Mouse (Mus musculus): ENCODE data around the gene Ecel1.
A peak's percentile ranks its signal among the peaks of the same experiment; 100 is the strongest.

Ecel1 gene

GRCm38 (mm10) chr1:87156199-87156587 is at the start of gene Ecel1:
Gene Ecel1 (minus strand): TSS chr1:87156521.
- DNase-seq (ENCODE audit: low spot score): no peak

DNA sequence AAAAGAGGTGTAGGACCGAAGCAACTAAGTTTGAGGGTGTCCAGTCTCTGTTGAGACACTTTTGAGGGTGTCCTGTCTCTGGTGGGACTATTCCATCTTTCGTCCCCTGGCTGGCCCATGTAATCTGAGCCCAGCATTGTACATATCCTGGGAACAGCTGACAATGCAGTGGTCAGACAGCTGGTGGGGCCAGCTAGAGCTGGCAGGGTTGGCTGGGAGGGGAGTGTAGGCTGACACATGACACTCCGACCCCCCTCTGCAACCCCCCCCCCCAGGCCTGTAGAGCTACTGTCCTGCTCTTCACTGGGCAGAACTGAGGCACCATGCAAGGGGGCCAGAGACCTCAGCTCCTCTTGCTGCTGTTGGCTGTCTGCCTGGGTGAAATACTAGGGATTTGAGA is 49.2 kb upstream of the Ecel1 start:
- DNase-seq (ENCODE audit: low spot score): no peak

DNA sequence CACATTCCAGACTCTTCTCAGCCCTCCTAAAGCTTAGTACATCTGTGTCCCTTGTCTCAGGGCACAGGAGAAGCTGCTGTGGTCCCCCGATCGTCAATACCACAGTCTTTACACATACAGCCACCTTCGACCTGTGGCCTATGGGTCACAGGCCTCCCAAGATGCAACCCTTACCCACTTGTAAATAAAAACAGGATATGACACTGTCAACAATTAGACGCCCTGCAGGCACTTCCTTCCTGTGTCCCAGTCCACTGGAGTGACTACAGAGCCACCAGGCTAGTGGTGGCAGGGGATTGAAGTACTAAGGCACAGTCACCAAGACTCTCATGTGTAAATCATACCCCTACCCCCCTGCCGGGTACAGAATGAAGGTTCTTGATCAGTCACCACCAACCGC is 48.7 kb upstream of the Ecel1 start:
- DNase-seq (ENCODE audit: low spot score): no peak

- no peak for DNase-seq (ENCODE audit: low spot score)
These were observed 48.1 kb upstream of the Ecel1 start, which contains the start of gene Chrng for GRCm38 (mm10) chr1:87204465-87204864. Gene Chrng (plus strand): TSS chr1:87204657.

- DNase-seq (ENCODE audit: low spot score): no peak
These were observed 47.5 kb upstream of the Ecel1 start for GRCm38 (mm10) chr1:87203779-87204178.

- DNase-seq (ENCODE audit: low spot score): no peak
These were observed 45.5 kb upstream of the Ecel1 start for GRCm38 (mm10) chr1:87201848-87202247.

DNA sequence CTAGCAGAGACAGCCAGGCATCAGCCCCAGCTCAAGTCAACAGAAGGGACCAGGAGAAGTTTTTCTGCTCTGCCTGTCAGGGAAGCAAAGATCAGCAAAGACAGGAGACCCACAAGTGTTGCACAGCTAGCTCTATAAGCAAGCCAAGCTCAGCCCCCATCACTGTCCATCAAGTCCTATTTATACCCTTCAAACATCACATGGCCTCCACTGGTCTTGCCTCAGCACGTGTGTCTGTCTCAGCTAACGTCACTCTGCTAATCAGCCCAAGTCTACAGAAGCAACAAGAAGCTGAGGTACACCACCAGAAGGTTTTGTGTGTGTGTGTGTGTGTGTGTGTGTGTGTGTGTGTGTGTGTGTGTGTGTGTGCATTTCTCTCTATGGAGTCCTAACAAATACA is 44.5 kb upstream of the Ecel1 start:
- no peak for DNase-seq (ENCODE audit: low spot score)

- no peak for DNase-seq (ENCODE audit: low spot score)
These were observed 42.1 kb upstream of the Ecel1 start for GRCm38 (mm10) chr1:87198119-87199065.

GRCm38 (mm10) chr1:87197296-87197695 is 41.0 kb upstream of the Ecel1 start:
- DNase-seq (ENCODE audit: low spot score): no peak

DNA sequence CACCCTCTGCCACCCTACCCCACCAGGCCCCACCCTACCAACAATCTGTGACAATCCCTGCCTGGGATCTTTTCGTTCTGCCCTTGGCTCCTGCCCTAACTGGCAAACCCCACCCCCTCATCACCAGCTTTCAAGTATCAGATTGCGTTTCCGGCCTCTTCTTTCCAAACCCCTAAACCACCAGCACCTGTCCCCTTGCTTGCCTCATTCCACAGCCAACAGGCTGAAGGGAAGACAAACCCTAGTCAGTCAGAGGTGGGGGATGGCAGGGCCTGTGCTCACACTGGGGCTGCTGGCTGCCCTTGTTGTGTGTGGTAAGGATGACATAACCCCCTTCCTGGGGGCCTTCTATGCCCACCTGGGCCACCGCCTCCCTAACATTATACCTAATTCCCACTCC is 34.1 kb upstream of the Ecel1 start, which contains the start of gene Chrnd:
Chrnd (plus strand) TSS at position 179 of the 400 bp plus-strand sequence.
- DNase-seq (ENCODE audit: low spot score): no peak

GRCm38 (mm10) chr1:87187037-87187355 is 30.7 kb upstream of the Ecel1 start:
- DNase-seq (ENCODE audit: low spot score): peak; percentile 93

- no peak for DNase-seq (ENCODE audit: low spot score)
These were observed 30.1 kb upstream of the Ecel1 start for GRCm38 (mm10) chr1:87186261-87187036.

DNA sequence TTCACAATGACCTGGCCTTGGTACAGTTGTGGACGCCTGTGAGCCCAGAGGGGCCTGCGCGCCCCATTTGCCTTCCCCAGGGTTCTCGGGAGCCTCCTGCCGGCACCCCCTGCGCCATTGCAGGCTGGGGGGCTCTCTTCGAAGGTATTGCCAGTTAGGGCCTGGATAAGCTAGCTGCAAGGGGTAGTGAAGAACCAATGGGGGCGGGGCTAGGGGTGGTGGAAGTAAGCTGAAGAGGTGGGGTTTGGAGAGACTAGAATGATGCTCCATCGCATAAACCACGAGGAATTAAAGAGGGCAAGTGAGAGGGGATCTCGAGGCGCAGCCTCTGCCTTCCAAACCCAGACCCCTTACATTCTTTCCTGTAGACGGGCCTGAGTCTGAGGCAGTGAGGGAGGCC is 29.2 kb upstream of the Ecel1 start:
- no peak for DNase-seq (ENCODE audit: low spot score)

GRCm38 (mm10) chr1:87184751-87185139 is 28.4 kb upstream of the Ecel1 start:
- peak; percentile 85 for DNase-seq (ENCODE audit: low spot score)

GRCm38 (mm10) chr1:87183998-87184750 is 27.9 kb upstream of the Ecel1 start:
- DNase-seq (ENCODE audit: low spot score): no peak

DNA sequence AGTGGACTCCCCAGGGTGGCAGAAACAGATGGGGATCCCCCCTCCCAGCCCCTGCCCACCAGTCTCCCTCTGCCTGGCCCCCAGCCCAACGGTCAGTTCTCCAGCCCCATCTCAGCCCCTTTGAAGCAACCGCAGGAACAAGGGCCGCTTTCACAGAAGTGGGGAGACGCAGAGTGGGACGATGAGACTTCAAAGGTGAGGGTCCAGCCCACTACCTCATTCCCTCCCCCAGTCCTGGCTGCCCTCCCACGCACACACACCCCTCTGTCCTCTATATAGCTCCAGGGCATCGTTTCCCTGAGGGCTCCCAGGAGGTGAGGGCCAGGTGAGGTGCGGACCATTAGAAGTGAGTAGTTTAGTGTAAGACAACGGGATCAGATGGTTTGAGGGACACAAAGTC is 26.7 kb upstream of the Ecel1 start, which contains the start of gene Prss56:
Prss56 (plus strand) TSS at position 301 of the 400 bp plus-strand sequence.
- DNase-seq (ENCODE audit: low spot score): no peak

GRCm38 (mm10) chr1:87180896-87181295 is 24.6 kb upstream of the Ecel1 start:
- no peak for DNase-seq (ENCODE audit: low spot score)

DNA sequence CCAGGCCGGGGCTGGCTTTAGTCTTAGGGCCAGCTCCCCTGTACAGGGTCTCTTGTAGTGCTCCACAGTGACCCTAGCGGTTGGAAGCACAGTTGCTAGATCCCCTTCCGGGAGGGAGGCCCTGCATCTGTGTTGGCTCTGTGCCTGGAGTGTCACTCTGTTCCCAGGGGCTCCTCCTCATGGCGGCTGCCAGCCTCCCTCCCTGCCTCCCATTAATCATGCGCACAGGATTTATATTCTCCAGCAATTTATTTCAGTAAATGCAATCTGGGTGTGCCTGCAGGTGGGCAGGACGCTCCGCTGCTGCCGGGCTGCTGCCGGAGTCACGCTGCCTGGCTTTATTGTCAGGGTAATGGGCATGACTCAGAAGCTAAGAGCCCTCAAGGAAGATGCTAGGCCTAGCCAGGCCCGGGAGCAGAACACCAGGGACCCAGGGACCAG is 19.6 kb upstream of the Ecel1 start:
- peak; percentile 77 for DNase-seq (ENCODE audit: low spot score)

DNA sequence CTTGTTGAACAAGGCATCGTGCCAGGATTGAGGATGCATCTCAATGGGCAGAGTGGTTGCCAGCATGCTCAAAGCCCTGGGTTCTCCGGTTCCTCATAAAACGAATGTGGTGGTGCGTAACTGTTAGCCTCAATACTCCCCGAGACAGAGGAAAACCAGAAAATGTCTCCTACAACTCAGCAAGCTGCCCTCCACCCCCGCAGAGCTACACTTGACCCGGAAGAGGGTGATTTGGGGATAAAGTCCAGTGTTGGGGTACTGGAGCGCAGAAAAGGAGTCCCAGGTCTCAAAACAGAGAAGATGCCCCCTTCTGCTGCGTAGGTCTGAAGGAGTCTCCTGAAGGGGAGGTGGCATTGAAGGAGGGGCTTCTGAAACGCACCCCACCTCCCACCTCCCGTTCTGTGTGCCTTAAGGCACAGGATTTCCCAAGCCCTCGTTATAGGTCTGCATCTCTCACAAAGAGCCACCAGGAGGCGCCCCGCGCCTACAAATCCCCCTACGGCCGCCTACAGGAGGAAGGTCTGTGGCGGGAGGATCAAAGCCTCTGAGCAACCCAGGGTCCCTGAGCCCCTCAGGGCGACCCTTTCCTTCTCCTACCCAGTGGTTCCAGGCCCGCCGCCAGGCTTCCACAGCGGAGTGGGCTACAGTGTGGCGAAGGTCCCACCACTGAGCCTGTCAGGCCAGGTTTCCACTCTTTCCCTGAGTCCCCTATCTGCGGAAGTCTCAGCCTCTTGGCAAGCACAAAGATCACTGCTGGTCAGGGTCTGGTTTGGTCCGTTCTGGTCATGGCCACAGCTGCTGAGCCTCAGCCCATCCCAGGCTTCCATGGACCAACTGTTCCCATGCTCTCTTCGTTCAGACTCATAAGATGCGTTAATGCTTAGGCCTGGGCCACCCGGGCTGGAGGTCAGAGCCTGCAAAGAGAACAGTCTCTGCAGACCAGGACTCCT is 18.0 kb upstream of the Ecel1 start:
- DNase-seq (ENCODE audit: low spot score): peak; percentile 91

GRCm38 (mm10) chr1:87172316-87172715 is 16.0 kb upstream of the Ecel1 start:
- no peak for DNase-seq (ENCODE audit: low spot score)

- DNase-seq (ENCODE audit: low spot score): peak; percentile 48
These were observed 15.0 kb upstream of the Ecel1 start for GRCm38 (mm10) chr1:87171312-87171711.

All from retina, embryonic 14.5 days (tissue).